Mouse (Mus musculus) MEL (cell line): ENCODE data around the gene Paqr9. TPM values are rescaled to one million over a fixed set of nuclear protein-coding genes. Genes with fewer than 3 reads are reported as not detected.
A peak's percentile ranks its signal among the peaks of the same experiment; 100 is the strongest.

Experiments
- DNase-seq: peaks from one replicate; pipeline ENCODE4 v3.0.0; 2011; ENCODE audit warnings: low read depth, low spot score
- H3K27ac ChIP-seq: 2 replicates; pipeline ENCODE4 v1.5.1; 2012; ENCODE audit warnings: low read depth, mild to moderate bottlenecking, control low read depth, low read length, moderate library complexity; ENCODE audit not compliant: control insufficient read depth
- H3K27me3 ChIP-seq, 2 experiments: fragments of 150-350 bp in 1 of 2; sonication (generic) in 1 of 2; 2 replicates each; pipeline ENCODE4 v1.6.1; 2012; ENCODE audit warnings: low read length in 2 of 2, mild to moderate bottlenecking in 2 of 2, improper control_type of control experiment in 1 of 2, moderate library complexity in 1 of 2; ENCODE audit not compliant: insufficient read depth in 2 of 2, control insufficient read depth in 1 of 2
- H3K36me3 ChIP-seq, 2 experiments: 2 replicates each; pipeline ENCODE4 v1.6.1; 2012 to 2014; ENCODE audit warnings: low read length in 2 of 2, improper control_type of control experiment in 1 of 2, inconsistent platforms in 1 of 2, mild to moderate bottlenecking in 1 of 2; ENCODE audit not compliant: insufficient read depth in 2 of 2, control insufficient read depth in 1 of 2
- H3K4me1 ChIP-seq, 2 experiments: fragments of 150-350 bp in 1 of 2; sonication (generic) in 1 of 2; 2 replicates each; pipeline ENCODE4 v1.6.1; 2012; ENCODE audit warnings: low read length in 2 of 2, improper control_type of control experiment in 1 of 2, mild to moderate bottlenecking in 1 of 2; ENCODE audit not compliant: insufficient read depth in 2 of 2, control insufficient read depth in 1 of 2
- H3K4me3 ChIP-seq, 2 experiments: fragments of 150-350 bp in 1 of 2; sonication (generic) in 1 of 2; 2 replicates each; pipeline ENCODE4 v1.5.1; 2012; ENCODE audit warnings: low read depth in 2 of 2, low read length in 2 of 2, mild to moderate bottlenecking in 2 of 2, moderate library complexity in 2 of 2, control low read depth in 1 of 2, improper control_type of control experiment in 1 of 2; ENCODE audit not compliant: control insufficient read depth in 1 of 2, insufficient read depth in 1 of 2
- H3K79me2 ChIP-seq: 2 replicates; pipeline ENCODE4 v1.6.1; 2012; ENCODE audit warnings: mild to moderate bottlenecking, low read length, moderate library complexity; ENCODE audit not compliant: control insufficient read depth, poor library complexity, insufficient read depth
- H3K9ac ChIP-seq: 2 replicates; pipeline ENCODE4 v1.6.1; 2012; ENCODE audit warnings: low read depth, mild to moderate bottlenecking, control low read depth, low read length, moderate library complexity; ENCODE audit not compliant: control insufficient read depth, poor library complexity, severe bottlenecking
- H3K9me3 ChIP-seq: fragments of 150-350 bp; sonication (generic); replicated peaks from 2 replicates; pipeline ENCODE4 v1.6.1; 2012; ENCODE audit warnings: mild to moderate bottlenecking, low read length, improper control_type of control experiment, moderate library complexity; ENCODE audit not compliant: insufficient read depth
- BHLHE40 ChIP-seq: IDR thresholded peaks from 2 replicates; pipeline ENCODE4 v1.6.1; 2012; ENCODE audit warnings: low read depth, mild to moderate bottlenecking, inconsistent platforms, low read length, improper control_type of control experiment, borderline replicate concordance
- EP300 ChIP-seq, 2 experiments: IDR thresholded peaks; 2 replicates each; pipeline ENCODE4 v1.6.1; 2011; ENCODE audit warnings: improper control_type of control experiment in 2 of 2, low read length in 2 of 2, low read depth in 1 of 2, mild to moderate bottlenecking in 1 of 2
- ETS1 ChIP-seq: IDR thresholded peaks from 2 replicates; pipeline ENCODE4 v1.6.1; 2012; ENCODE audit warnings: low read depth, mild to moderate bottlenecking, inconsistent platforms, low read length, improper control_type of control experiment, moderate library complexity
- GABPA ChIP-seq: IDR thresholded peaks from 2 replicates; pipeline ENCODE4 v1.6.1; 2012; ENCODE audit warnings: low read depth, mild to moderate bottlenecking, inconsistent platforms, low read length, improper control_type of control experiment, moderate library complexity
- MAFK ChIP-seq: IDR thresholded peaks from 2 replicates; pipeline ENCODE4 v1.6.1; 2011; ENCODE audit warnings: low read depth, mild to moderate bottlenecking, low read length, improper control_type of control experiment, borderline replicate concordance
- MXI1 ChIP-seq: IDR thresholded peaks from 2 replicates; pipeline ENCODE4 v1.6.1; 2011; ENCODE audit warnings: mild to moderate bottlenecking, low read depth, low read length, improper control_type of control experiment
- MYB ChIP-seq: IDR thresholded peaks from 2 replicates; pipeline ENCODE4 v1.6.1; 2011; ENCODE audit warnings: mild to moderate bottlenecking, low read depth, low read length, improper control_type of control experiment
- MYC ChIP-seq: IDR thresholded peaks from 2 replicates; pipeline ENCODE4 v1.6.1; 2011; ENCODE audit warnings: low read depth, mild to moderate bottlenecking, low read length, improper control_type of control experiment, moderate library complexity
- NRF1 ChIP-seq: IDR thresholded peaks from 2 replicates; pipeline ENCODE4 v1.6.1; 2014; ENCODE audit warnings: low read depth, mild to moderate bottlenecking, inconsistent platforms, low read length, improper control_type of control experiment, moderate library complexity; ENCODE audit not compliant: poor library complexity, insufficient read depth, severe bottlenecking
- POLR2AphosphoS2 ChIP-seq: IDR thresholded peaks from 2 replicates; pipeline ENCODE4 v1.6.1; 2011; ENCODE audit warnings: low read length, improper control_type of control experiment
- POLR2AphosphoS5 ChIP-seq: IDR thresholded peaks from 2 replicates; pipeline ENCODE4 v1.6.1; 2012; ENCODE audit warnings: low read depth, borderline replicate concordance, mild to moderate bottlenecking, inconsistent platforms, low read length, moderate library complexity, mixed read lengths
- SIN3A ChIP-seq: IDR thresholded peaks from 2 replicates; pipeline ENCODE4 v1.6.1; 2012; ENCODE audit warnings: low read length, improper control_type of control experiment, inconsistent platforms
- SMC3 ChIP-seq: IDR thresholded peaks from 2 replicates; pipeline ENCODE4 v1.6.1; 2011; ENCODE audit warnings: low read depth, low read length, improper control_type of control experiment
- USF2 ChIP-seq, 2 experiments: IDR thresholded peaks; 2 replicates each; pipeline ENCODE4 v1.6.1; 2011 to 2012; ENCODE audit warnings: improper control_type of control experiment in 2 of 2, low read length in 2 of 2, borderline replicate concordance in 1 of 2, inconsistent platforms in 1 of 2, low read depth in 1 of 2, mild to moderate bottlenecking in 1 of 2; ENCODE audit not compliant: insufficient read depth in 1 of 2
- ZNF384 ChIP-seq: IDR thresholded peaks from 2 replicates; pipeline ENCODE4 v1.6.1; 2012; ENCODE audit warnings: low read depth, mild to moderate bottlenecking, inconsistent platforms, low read length, improper control_type of control experiment
- polyA plus RNA-seq, 2 experiments: library from polyadenylated mRNA; stranded (reverse) in 1 of 2; unstranded in 1 of 2; fragments of >175 nt in 1 of 2; fragments of >200 nt in 1 of 2; gene quantifications; 2 replicates each; pipeline versions ENCODE4 v1.2.1 to v1.2.4; 2012; ENCODE audit warnings: low replicate concordance in 2 of 2, low read depth in 1 of 2; ENCODE audit not compliant: insufficient read length in 2 of 2, insufficient read depth in 1 of 2, missing spikeins in 1 of 2
- total RNA-seq: library from RNA; depleted of rRNA; stranded (reverse); fragments of 300-350 nt; gene quantifications from 2 replicates; pipeline ENCODE4 v1.2.3, GENCODE M21; 2012

The Paqr9 gene
- total and polyA plus RNA-seq, 3 experiments, result 18.0 to 46.0 (median 24.8) TPM

- TF ChIP-seq MYC (no peak), NRF1 (no peak), POLR2AphosphoS5 (peak; percentile 71; the same call in 1 of the 2 replicates), USF2 (IDR thresholded peaks at IDR 0.05; ENCODE audit: borderline replicate concordance in 1 of 2, insufficient read depth in 1 of 2, low read depth in 1 of 2, low read length in 2 of 2) (no peak)
- H3K36me3 ChIP-seq, result peaks cover 0 to 11% of the 10 kb centered on the region in 2 experiments; a peak in 2 of 4 replicates
- H3K27ac ChIP-seq, result no peak overlapping the region
- H3K27me3 ChIP-seq, result no peaks in the 10 kb centered on the region
- H3K4me3 ChIP-seq, result no peak overlapping the region
- DNase-seq, result no peak
- H3K9ac ChIP-seq, result no peak overlapping the region
- peaks cover 4 to 8% of the 10 kb centered on the region in 2 experiments for H3K4me1 ChIP-seq
- H3K9me3 ChIP-seq, result no peaks in the 10 kb centered on the region
- H3K79me2 ChIP-seq, result no peaks in the 10 kb centered on the region
These were observed 14.9 kb upstream of the Paqr9 start for GRCm38 (mm10) chr9:95544598-95544997.

GRCm38 (mm10) chr9:95546679-95547078 lies 12.8 kb upstream of the Paqr9 start:
- H3K36me3 ChIP-seq, result peaks cover 0 to 23% of the 10 kb centered on the region in 2 experiments; a peak in 2 of 4 replicates
- H3K27ac ChIP-seq, result peak overlapping the region; percentile 70
- TF ChIP-seq GABPA (0 out of 2 replicates have a peak, but pooled peaks have one; percentile 42), POLR2AphosphoS2 (no peak), NRF1 (0 out of 2 replicates have a peak, but pooled peaks have one; percentile 12), SIN3A (peak; percentile 57; the same call in 1 of the 2 replicates), BHLHE40 (no peak; the same call in 1 of the 2 replicates), MAFK (peak; percentile 90), ETS1 (peak; percentile 61), MYB (no peak), EP300 (IDR thresholded peaks at IDR 0.05; ENCODE audit: low read depth in 1 of 2, low read length in 2 of 2) (peak in 1 of 2 experiments; percentile 11; a peak in 1 of 4 replicates), ZNF384 (no peak), MXI1 (peak; percentile 72), SMC3 (no peak), MYC (0 out of 2 replicates have a peak, but pooled peaks have one; percentile 14)
- H3K4me3 ChIP-seq, result peak overlapping the region; percentile 17 to 27; a peak in 3 of 4 replicates
- peak; percentile 87 for DNase-seq
- no peaks in the 10 kb centered on the region for H3K9me3 ChIP-seq
- H3K27me3 ChIP-seq, result no peaks in the 10 kb centered on the region
- peaks cover 10 to 25% of the 10 kb centered on the region in 2 experiments for H3K4me1 ChIP-seq
- H3K79me2 ChIP-seq, result no peaks in the 10 kb centered on the region
- peak overlapping the region; percentile 56 for H3K9ac ChIP-seq
